Mouse (Mus musculus) thymus, postnatal 14 days (tissue): ENCODE data around the gene Olfr399.

ENCODE experiments used
- DNase-seq: peaks from one replicate; pipeline ENCODE4 v3.0.0; 2021

Gene Olfr399

DNA sequence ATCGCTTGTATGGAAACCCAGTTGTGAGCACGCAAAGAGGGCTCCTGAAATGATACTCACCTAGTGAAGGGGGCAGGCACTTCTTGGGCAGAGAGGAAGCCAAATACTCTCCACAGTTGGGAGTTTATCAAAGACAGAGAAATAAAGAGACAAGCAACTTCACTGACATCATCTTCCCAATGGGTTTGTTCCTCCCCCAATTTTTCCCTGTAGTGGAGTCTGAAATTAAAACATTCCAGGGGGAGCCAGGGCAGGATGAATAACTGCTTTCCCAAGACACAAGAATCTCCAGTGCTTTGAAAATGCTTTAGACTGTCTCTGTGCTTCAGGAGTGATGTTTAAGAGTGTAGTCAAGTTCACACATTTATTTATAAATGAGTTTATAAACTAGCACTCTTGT is at the start of gene Olfr399, which contains the start of gene Olfr139:
TSS of gene Olfr399 (minus strand) at position 165 of the 400 bp plus-strand sequence.
TSS of gene Olfr139 (minus strand) at position 101 of the 400 bp plus-strand sequence.
- no peak for DNase-seq

GRCm38 (mm10) chr11:74105066-74105465 is 48.7 kb upstream of the Olfr399 start:
- no peak for DNase-seq

- DNase-seq: no peak
These were observed 45.1 kb upstream of the Olfr399 start for GRCm38 (mm10) chr11:74101507-74101906.

- no peak for DNase-seq
These were observed 44.3 kb upstream of the Olfr399 start for GRCm38 (mm10) chr11:74100724-74101123.

GRCm38 (mm10) chr11:74069655-74070054 is 13.2 kb upstream of the Olfr399 start, which contains the start of gene Zfp616:
Gene Zfp616, plus strand, starts transcription at chr11:74069955.
- DNase-seq: no peak

DNA sequence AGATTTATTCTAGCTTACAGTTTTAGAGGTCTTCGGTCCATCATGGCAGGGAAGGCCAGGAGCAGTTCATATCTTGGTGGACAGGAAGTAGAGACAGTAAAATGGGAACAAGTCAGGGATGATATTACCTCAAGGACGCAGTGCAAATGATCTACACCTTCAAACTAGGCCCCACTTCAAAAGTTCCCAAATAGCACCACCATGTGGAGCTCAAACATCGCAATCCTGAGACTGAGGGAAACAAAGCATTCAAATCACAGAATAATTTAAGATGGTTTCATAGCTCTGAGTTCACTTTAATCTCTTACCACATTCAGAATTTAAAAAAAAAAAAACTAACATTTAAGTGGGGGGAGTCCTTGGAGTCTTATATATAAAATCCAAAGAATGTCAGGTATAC is 5.1 kb downstream of the Olfr399 start:
- no peak for DNase-seq
